Mouse (Mus musculus): Measurements from ENCODE around the gene Ogfod1. TPM values are rescaled to one million over a fixed set of nuclear protein-coding genes. Genes with fewer than 3 reads are reported as not detected.

Ogfod1 gene
- 12.5 and 13.1 TPM in 2 replicates for polyA plus RNA-seq (2015; fragmentation: Nextera tagmentation; extraction: Ambion mirVana)

DNA sequence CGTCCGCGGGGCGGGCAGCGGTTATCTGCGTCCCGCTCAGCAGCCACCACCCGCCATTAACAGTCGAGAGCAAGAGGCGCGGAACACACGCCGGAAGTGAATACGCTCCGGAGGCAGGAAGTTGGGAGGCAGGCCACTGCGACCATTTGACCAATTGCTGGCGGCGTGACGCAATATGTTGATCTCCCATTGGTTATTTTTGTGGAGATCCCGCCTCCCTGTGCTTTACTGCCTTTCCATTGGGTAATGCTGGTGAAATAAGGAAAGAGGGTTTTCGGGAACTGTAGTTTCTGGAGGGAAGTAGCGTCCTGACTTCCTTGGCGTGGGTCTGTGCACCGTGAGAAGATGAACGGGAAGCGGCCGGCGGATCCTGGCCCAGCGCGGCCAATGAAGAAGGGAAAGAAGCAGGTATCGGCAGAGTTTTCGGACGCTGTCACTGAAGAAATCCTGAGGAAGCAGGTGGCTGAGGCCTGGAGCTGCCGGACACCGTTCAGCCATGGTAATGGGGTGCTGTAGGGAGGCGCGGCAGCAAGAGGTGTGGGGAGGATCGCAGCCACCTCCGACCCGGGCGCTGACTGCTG lies at the start of gene Ogfod1, which contains the start of gene Nudt21:
Gene Ogfod1, plus strand, starts transcription at position 255 of the 581 bp plus-strand sequence.
Gene Nudt21, minus strand, starts transcription at position 88 of the 581 bp plus-strand sequence.
- peak within 1 kb of the TSS; percentile 74 for H3K4me3 ChIP-seq (ENCODE audit: low read length)
- peak; percentile 99 for ATAC-seq
- H3K27me3 ChIP-seq (replicated peaks; ENCODE audit: control insufficient read depth, insufficient read depth, low read length) = no peaks in the 10 kb centered on the region
- WGBS = under 1% methylated on average over 37 of the region's 41 CpGs
- H3K9me3 ChIP-seq (ENCODE audit: control insufficient read depth, low read length) = no peaks in the 10 kb centered on the region
- peak within 1 kb of the TSS; percentile 74 for H3K9ac ChIP-seq (ENCODE audit: low read depth, low read length)
- H3K4me1 ChIP-seq (ENCODE audit: control insufficient read depth, insufficient read depth, low read length) = peaks cover 13% of the 10 kb centered on the region
- no peaks in the 10 kb centered on the region for H3K36me3 ChIP-seq (ENCODE audit: control insufficient read depth, insufficient read depth, low read length)
- H3K27ac ChIP-seq (ENCODE audit: low read length) = peak within 1 kb of the TSS; percentile 73
- peak within 1 kb of the TSS; percentile 80 for H3K4me2 ChIP-seq (ENCODE audit: low read depth, low read length)

DNA sequence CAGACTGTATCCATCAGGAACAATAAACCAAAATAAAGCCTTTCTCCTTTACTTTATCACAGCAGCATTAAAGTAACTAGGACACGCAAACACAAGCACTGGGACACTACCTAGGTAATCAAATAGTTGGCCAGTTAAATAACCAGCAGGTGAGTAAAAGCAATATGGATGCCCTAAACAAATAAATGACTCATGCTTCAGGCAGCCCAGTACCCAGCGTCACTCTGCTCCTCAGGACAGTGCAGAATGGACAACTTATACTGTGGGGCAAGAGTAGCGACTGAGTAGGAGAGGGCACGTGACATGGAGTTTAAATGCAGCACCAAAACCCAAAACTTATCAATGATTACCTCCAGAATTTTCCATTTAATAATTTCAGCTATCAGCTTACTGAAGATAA lies 47.3 kb upstream of the Ogfod1 start:
- 72% methylated on average over 4 of the region's 4 CpGs for WGBS
- H3K9ac ChIP-seq (ENCODE audit: low read depth, low read length) = no peak overlapping the region
- H3K36me3 ChIP-seq (ENCODE audit: control insufficient read depth, insufficient read depth, low read length) = peaks cover 5% of the 10 kb centered on the region; the same call in 1 of the 2 replicates
- no peak overlapping the region for H3K4me2 ChIP-seq (ENCODE audit: low read depth, low read length)
- H3K4me3 ChIP-seq (ENCODE audit: low read length) = no peak overlapping the region
- no peaks in the 10 kb centered on the region for H3K4me1 ChIP-seq (ENCODE audit: control insufficient read depth, insufficient read depth, low read length)
- no peak for ATAC-seq
- H3K27ac ChIP-seq (ENCODE audit: low read length) = no peak overlapping the region
- no peaks in the 10 kb centered on the region for H3K27me3 ChIP-seq (replicated peaks; ENCODE audit: control insufficient read depth, insufficient read depth, low read length)
- H3K9me3 ChIP-seq (ENCODE audit: control insufficient read depth, low read length) = no peaks in the 10 kb centered on the region

DNA sequence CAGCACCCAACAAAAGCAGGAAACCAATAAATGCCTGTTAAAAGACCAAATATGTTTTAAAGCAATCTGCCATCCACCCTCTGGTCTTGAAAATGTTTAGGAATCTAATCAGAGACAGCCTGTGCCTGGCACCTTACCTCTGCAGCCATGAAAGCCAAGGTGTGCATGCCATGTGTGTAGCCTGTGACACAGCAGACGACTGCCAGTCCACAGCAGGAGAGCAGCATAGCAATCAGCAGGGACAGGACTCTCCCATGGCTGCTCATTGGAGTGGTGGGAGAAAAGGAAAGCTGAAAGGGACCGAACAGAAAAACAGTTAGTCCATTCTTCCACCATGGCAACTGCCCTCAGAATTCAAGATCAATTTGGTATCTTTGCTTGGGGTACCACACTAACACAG lies 38.0 kb upstream of the Ogfod1 start:
- Histone ChIP-seq H3K4me1 (ENCODE audit: control insufficient read depth, insufficient read depth, low read length) (no peaks in the 10 kb centered on the region), H3K4me3 (ENCODE audit: low read length) (no peak overlapping the region), H3K4me2 (ENCODE audit: low read depth, low read length) (no peak overlapping the region), H3K9ac (ENCODE audit: low read depth, low read length) (no peak overlapping the region), H3K9me3 (ENCODE audit: control insufficient read depth, low read length) (no peaks in the 10 kb centered on the region), H3K27me3 (replicated peaks; ENCODE audit: control insufficient read depth, insufficient read depth, low read length) (no peaks in the 10 kb centered on the region), H3K36me3 (ENCODE audit: control insufficient read depth, insufficient read depth, low read length) (peaks cover 2% of the 10 kb centered on the region; the same call in 1 of the 2 replicates), H3K27ac (ENCODE audit: low read length) (no peak overlapping the region)
- 97% methylated on average over 2 of the region's 2 CpGs for WGBS
- ATAC-seq = no peak

DNA sequence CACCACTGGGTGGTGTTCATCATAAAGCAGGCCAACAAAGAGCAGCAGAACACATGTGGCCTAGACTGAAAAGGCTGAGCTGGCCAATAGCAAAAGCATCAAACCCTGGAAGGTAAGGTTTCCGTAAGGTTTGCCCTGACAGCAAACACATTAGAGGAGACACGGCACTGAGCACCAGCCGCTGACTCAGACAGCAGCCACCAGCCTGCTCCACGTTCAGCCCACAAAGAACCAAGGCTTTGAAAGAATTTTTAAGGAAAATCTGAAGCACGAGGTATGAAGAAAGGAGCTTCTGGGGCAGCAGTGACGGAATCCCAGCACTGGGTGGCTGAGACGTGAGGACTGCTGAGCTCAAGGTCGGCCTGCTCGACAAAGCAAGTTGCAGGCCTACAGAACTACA lies 32.9 kb upstream of the Ogfod1 start:
- Histone ChIP-seq H3K4me3 (ENCODE audit: low read length) (no peak overlapping the region), H3K27me3 (replicated peaks; ENCODE audit: control insufficient read depth, insufficient read depth, low read length) (no peaks in the 10 kb centered on the region), H3K36me3 (ENCODE audit: control insufficient read depth, insufficient read depth, low read length) (peaks cover 2% of the 10 kb centered on the region; the same call in 1 of the 2 replicates), H3K9me3 (ENCODE audit: control insufficient read depth, low read length) (no peaks in the 10 kb centered on the region), H3K4me1 (ENCODE audit: control insufficient read depth, insufficient read depth, low read length) (peaks cover 8% of the 10 kb centered on the region), H3K4me2 (ENCODE audit: low read depth, low read length) (no peak overlapping the region), H3K27ac (ENCODE audit: low read length) (no peak overlapping the region), H3K9ac (ENCODE audit: low read depth, low read length) (no peak overlapping the region)
- 87% methylated on average over 9 of the region's 9 CpGs for WGBS
- ATAC-seq = no peak

DNA sequence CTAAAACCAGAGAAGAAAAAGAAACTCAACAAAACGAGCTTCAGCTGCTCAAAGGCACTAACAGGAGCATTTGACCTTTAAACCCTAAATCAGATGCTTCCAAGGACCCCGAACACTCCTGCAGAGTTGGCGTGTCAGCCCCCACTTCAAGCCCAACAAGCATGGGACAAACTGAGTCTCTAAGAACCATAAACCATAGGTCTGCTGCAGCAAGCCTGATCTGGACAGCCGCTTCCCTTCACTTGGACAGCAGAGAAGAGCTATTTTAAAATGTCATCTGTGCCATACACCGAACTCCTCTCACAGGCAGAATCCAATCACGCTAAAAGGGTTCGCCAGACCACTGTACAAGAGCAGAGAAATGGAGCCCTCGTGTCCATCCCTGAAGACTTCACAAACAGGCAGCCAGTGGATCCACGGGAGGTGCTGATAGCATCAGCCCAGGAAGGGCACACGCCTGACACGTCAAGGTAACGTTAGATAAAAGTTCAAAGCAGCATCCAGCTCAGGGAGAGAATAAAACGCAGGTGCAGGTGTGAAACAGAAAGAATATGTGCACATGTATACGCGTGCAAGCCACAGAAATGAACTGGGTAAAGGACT lies 27.7 kb upstream of the Ogfod1 start:
- 50% methylated on average over 15 of the region's 15 CpGs for WGBS
- peak overlapping the region; percentile 27; the same call in 1 of the 2 replicates for H3K4me2 ChIP-seq (ENCODE audit: low read depth, low read length)

DNA sequence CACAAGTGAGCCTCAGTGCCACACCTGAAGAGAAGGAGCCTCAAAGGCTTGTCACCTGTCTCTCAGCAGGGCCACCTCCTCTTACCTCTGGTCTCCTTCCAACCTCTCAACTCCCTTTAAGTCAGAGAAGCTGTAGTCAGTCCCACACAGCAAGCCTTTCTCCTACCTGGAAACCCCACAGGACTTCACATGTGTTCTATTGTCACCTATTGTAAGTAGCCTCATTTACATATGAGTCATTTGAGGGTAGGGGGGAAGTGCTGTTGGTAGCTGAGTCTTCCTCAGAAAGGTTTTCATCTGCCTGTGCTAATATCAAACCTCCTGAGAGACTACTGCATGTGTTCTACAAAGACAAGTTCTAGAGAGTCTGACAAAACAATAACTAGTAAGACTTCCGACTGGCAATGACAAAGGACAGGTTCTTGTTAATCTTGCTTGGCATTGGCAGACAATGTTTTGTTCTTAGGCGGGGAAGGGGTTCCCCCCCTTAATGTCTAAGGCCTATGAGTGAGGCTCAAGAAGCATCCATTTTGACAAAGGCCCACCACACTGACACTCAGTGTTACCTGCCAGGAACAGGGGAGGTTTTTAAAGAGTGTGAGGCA lies 26.8 kb upstream of the Ogfod1 start:
- Histone ChIP-seq H3K4me3 (ENCODE audit: low read length) (no peak overlapping the region), H3K9ac (ENCODE audit: low read depth, low read length) (0 out of 2 replicates have a peak overlapping the region, but pooled peaks have one; percentile 9), H3K9me3 (ENCODE audit: control insufficient read depth, low read length) (no peaks in the 10 kb centered on the region), H3K27ac (ENCODE audit: low read length) (peak overlapping the region; percentile 57), H3K36me3 (ENCODE audit: control insufficient read depth, insufficient read depth, low read length) (no peaks in the 10 kb centered on the region), H3K4me2 (ENCODE audit: low read depth, low read length) (peak overlapping the region; percentile 27), H3K27me3 (replicated peaks; ENCODE audit: control insufficient read depth, insufficient read depth, low read length) (no peaks in the 10 kb centered on the region), H3K4me1 (ENCODE audit: control insufficient read depth, insufficient read depth, low read length) (peaks cover 27% of the 10 kb centered on the region)
- WGBS = 63% methylated on average over 2 of the region's 2 CpGs
- no peak for ATAC-seq

More for the DNA sequence above, 27.7 kb upstream of the Ogfod1 start:
- no peaks in the 10 kb centered on the region for H3K36me3 ChIP-seq (ENCODE audit: control insufficient read depth, insufficient read depth, low read length)
- ATAC-seq = no peak
- peaks cover 27% of the 10 kb centered on the region for H3K4me1 ChIP-seq (ENCODE audit: control insufficient read depth, insufficient read depth, low read length)
- peak overlapping the region; percentile 57 for H3K27ac ChIP-seq (ENCODE audit: low read length)
- H3K9me3 ChIP-seq (ENCODE audit: control insufficient read depth, low read length) = no peaks in the 10 kb centered on the region
- no peak overlapping the region for H3K4me3 ChIP-seq (ENCODE audit: low read length)
- H3K9ac ChIP-seq (ENCODE audit: low read depth, low read length) = no peak overlapping the region
- H3K27me3 ChIP-seq (replicated peaks; ENCODE audit: control insufficient read depth, insufficient read depth, low read length) = no peaks in the 10 kb centered on the region

DNA sequence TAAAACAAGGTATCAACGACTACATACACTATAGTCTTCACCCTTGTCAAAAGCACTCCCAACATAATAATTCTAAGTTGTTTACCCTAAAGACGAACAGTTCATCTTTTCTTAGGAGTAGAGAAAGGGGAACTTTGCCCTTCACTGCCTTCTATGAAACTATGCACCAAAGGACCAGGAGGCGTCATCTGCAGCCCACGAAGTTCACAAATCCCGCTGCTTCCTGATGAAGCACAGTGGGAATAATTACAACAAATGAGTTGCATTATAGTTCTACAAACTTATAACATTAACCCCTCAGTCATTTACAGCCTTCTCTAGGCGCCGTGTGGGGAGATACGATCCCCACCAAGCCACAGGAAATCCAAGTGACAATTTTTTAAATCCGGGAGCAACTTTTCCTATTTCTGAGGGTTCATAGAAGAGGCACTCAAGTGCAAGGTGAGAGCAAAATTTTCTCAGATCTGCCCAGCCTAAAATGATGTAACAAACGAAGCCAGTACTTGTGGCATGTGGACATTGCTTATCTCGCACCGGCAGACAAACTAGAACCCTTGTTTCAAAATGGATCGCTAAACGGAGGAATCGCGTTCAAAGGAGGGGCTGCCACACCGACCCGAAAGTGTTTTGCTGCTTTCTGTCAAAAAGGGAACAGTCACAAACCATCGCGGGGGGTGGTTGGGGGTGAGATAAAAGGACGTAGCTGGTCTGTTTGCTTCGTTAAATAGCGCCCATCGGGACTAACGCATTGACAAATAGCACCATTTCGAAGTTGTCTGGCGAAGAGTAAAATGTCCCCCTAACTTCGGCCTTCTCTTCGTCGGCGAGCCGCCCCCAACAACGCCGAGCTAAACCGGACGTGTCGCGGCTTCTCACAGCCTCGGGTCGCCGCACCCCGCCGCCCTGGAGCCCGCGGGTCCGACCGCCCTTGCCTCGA lies 25.7 kb upstream of the Ogfod1 start:
- no peaks in the 10 kb centered on the region for H3K36me3 ChIP-seq (ENCODE audit: control insufficient read depth, insufficient read depth, low read length)
- H3K4me2 ChIP-seq (ENCODE audit: low read depth, low read length) = peak overlapping the region; percentile 98
- no peaks in the 10 kb centered on the region for H3K9me3 ChIP-seq (ENCODE audit: control insufficient read depth, low read length)
- 3% methylated on average over 48 of the region's 48 CpGs for WGBS
- peaks cover 27% of the 10 kb centered on the region for H3K4me1 ChIP-seq (ENCODE audit: control insufficient read depth, insufficient read depth, low read length)
- ATAC-seq = no peak
- H3K27me3 ChIP-seq (replicated peaks; ENCODE audit: control insufficient read depth, insufficient read depth, low read length) = no peaks in the 10 kb centered on the region
- peak overlapping the region; percentile 100 for H3K4me3 ChIP-seq (ENCODE audit: low read length)
- peak overlapping the region; percentile 96 for H3K27ac ChIP-seq (ENCODE audit: low read length)
- H3K9ac ChIP-seq (ENCODE audit: low read depth, low read length) = peak overlapping the region; percentile 98

DNA sequence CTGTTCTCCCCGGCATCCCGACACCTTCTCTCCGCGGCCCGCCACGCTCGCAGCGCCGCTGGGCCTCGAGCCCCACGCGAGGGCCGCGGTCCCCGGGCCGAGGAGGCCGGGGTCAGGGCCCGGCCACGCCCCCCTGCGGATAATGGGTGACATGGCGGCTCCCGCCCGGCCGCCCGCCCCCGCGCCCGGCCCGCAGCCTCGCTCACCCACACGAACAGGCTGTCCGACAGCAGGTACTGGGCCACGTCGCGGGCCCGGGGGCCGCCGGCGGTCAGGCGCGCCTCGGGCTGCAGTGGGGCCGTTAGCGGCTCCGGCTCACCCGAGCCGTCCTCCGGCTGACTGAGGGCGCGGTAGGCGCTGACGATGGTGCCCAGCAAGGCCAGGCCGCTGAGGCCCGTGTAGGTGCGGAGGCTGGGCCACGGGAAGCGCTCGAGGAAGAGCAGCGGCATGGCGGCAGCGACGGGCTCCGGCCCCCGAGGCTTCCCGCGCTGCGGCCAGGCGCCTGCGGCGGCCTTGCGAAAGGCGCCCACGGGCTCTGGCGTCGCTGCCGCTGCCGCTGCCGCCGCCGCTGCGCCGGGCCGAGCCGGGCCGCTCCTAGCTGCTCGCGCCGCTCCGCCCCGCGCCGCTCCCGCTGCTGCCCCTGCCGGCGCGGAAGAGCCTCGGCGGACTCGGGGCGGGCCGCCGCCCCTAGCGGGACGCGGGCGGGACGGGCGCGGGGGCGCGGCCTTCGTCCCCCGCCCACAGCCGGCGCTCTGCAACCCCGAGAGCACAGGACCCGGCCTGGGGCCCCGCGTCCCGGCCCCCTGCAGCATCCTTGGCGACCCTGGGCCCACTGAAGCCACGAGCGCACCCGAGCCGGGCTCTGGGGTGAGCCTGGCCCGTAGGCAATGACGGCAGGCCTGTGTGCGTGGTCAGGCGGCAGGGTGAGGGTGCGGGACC lies 24.7 kb upstream of the Ogfod1 start, which contains the start of gene Amfr:
Gene Amfr, minus strand, starts transcription at position 830 of the 939 bp plus-strand sequence.
- peak within 1 kb of the TSS; percentile 100 for H3K4me3 ChIP-seq (ENCODE audit: low read length)
- peak within 1 kb of the TSS; percentile 98 for H3K9ac ChIP-seq (ENCODE audit: low read depth, low read length)
- peak within 1 kb of the TSS; percentile 96 for H3K27ac ChIP-seq (ENCODE audit: low read length)
- H3K4me2 ChIP-seq (ENCODE audit: low read depth, low read length) = peak within 1 kb of the TSS; percentile 98
- WGBS = under 1% methylated on average over 103 of the region's 130 CpGs
- ATAC-seq = peak; percentile 94
- H3K9me3 ChIP-seq (ENCODE audit: control insufficient read depth, low read length) = no peaks in the 10 kb centered on the region
- peaks cover 27% of the 10 kb centered on the region for H3K4me1 ChIP-seq (ENCODE audit: control insufficient read depth, insufficient read depth, low read length)
- H3K27me3 ChIP-seq (replicated peaks; ENCODE audit: control insufficient read depth, insufficient read depth, low read length) = no peaks in the 10 kb centered on the region
- H3K36me3 ChIP-seq (ENCODE audit: control insufficient read depth, insufficient read depth, low read length) = no peaks in the 10 kb centered on the region
